10 mouse cellular contexts compared by ENCODE assay signal in the genomic region with DNA sequence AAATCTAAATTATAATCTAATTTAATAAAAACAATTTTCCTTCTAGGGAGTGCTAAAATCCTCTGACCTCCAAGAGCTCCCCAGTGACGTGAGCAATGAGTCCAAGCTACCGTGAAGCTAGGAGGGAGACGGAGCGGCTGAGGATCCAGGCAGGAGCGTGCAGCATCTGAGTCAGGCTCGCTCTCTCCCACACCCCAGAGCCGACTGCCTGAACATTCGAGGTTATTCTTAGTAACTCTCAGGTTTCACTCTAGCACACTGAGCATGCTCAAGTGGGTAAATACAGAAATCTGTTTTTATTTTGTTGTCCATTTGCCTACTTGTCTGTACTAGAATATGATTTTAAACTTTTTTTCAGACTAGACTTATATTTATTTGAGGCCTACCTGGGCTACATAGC. TPM values are rescaled to one million over a fixed set of nuclear protein-coding genes. Genes with fewer than 3 reads are reported as not detected.
DNase-seq lines count a peak whose midpoint lies in the region; ATAC-seq and TF ChIP-seq lines count a peak whose summit lies in the region.
"Had no signal": no experiment of that assay in that cellular context is flagged by ENCODE, and none has a peak within 500 bp of the region (broad histone marks: within the 10 kb centered on the region; RNA-seq: fewer than 3 reads in every experiment).

No protein-coding gene starts in this region.

- TF ChIP-seq CTCF in gastrocnemius, adult 2 months (IDR thresholded peaks at IDR 0.05), result no peak

- H3K9me3 ChIP-seq in midbrain, embryonic 11.5 days (ENCODE audit: control insufficient read depth, low read length), result no peaks in the 10 kb centered on the region
- H3K9me3 ChIP-seq in midbrain, embryonic 16.5 days (replicated peaks; ENCODE audit: control insufficient read depth, low read length, poor library complexity, severe bottlenecking), result no peaks in the 10 kb centered on the region
- no peaks in the 10 kb centered on the region for H3K9me3 ChIP-seq in stomach, embryonic 16.5 days (replicated peaks; ENCODE audit: control insufficient read depth, low read length)
- H3K9me3 ChIP-seq: liver, embryonic 13.5 days had no signal

- H3K36me3 ChIP-seq in midbrain, embryonic 11.5 days (ENCODE audit: control insufficient read depth, insufficient read depth, low read length), result peaks cover 5% of the 10 kb centered on the region
- peaks cover 9% of the 10 kb centered on the region for H3K36me3 ChIP-seq in midbrain, embryonic 16.5 days (ENCODE audit: control insufficient read depth, insufficient read depth, low read length)
- H3K36me3 ChIP-seq in stomach, embryonic 16.5 days (ENCODE audit: control insufficient read depth, insufficient read depth, low read length), result no peaks in the 10 kb centered on the region

- intact Hi-C loops in gastrocnemius, adult 2 months (cut with DNase I), result no loop called here
- intact Hi-C loops in heart, postnatal 36 days (cut with DNase I), result loop anchor here (1.0 kb wide), 1 partner anchor 11 kb away; no protein-coding TSS in a partner anchor

- H3K4me3 ChIP-seq in midbrain, embryonic 11.5 days (ENCODE audit: low read depth, low read length), result no peak overlapping the region
- H3K4me3 ChIP-seq in midbrain, embryonic 16.5 days (ENCODE audit: low read depth, low read length), result no peak overlapping the region
- H3K4me3 ChIP-seq in gastrocnemius, adult 2 months, result peak overlapping the region; percentile 70
- H3K4me3 ChIP-seq in stomach, embryonic 16.5 days (replicated peaks; ENCODE audit: low read length), result no peak overlapping the region
- H3K4me3 ChIP-seq: liver, embryonic 13.5 days had no signal

- peak; percentile 47 for DNase-seq in midbrain, embryonic 11.5 days (ENCODE audit: low spot score, missing footprints)
- peak; percentile 86 for DNase-seq in gastrocnemius, adult 2 months
- peak; percentile 30 to 36 for DNase-seq in heart, postnatal 36 days
- DNase-seq in thymus, postnatal 10 days (ENCODE audit: low spot score in 2 of 2), result no peak
- DNase-seq: liver, embryonic 13.5 days had no signal

- no peaks in the 10 kb centered on the region for H3K27me3 ChIP-seq in midbrain, embryonic 11.5 days (ENCODE audit: control insufficient read depth, insufficient read depth, low read length)
- H3K27me3 ChIP-seq in midbrain, embryonic 16.5 days (ENCODE audit: control insufficient read depth, insufficient read depth, low read depth, low read length), result no peaks in the 10 kb centered on the region
- H3K27me3 ChIP-seq in stomach, embryonic 16.5 days (ENCODE audit: control insufficient read depth, insufficient read depth, low read length), result no peaks in the 10 kb centered on the region
- H3K27me3 ChIP-seq: liver, embryonic 13.5 days had no signal

- 78% methylated on average over 8 of the region's 8 CpGs for WGBS in midbrain, embryonic 11.5 days
- WGBS in midbrain, embryonic 16.5 days, result 78% methylated on average over 8 of the region's 8 CpGs
- WGBS in stomach, embryonic 16.5 days, result 52% methylated on average over 8 of the region's 8 CpGs

- H3K9ac ChIP-seq in midbrain, embryonic 11.5 days (ENCODE audit: low read length), result no peak overlapping the region
- H3K9ac ChIP-seq in midbrain, embryonic 16.5 days (ENCODE audit: low read depth, low read length), result no peak overlapping the region
- H3K9ac ChIP-seq in stomach, embryonic 16.5 days (ENCODE audit: low read length), result no peak overlapping the region
- H3K9ac ChIP-seq: liver, embryonic 13.5 days had no signal

- no peak overlapping the region for H3K4me2 ChIP-seq in midbrain, embryonic 11.5 days
- H3K4me2 ChIP-seq in midbrain, embryonic 16.5 days (ENCODE audit: low read length), result no peak overlapping the region
- no peak overlapping the region for H3K4me2 ChIP-seq in stomach, embryonic 16.5 days (ENCODE audit: low read depth, low read length)
- H3K4me2 ChIP-seq: liver, embryonic 13.5 days had no signal

- no peaks in the 10 kb centered on the region for H3K4me1 ChIP-seq in midbrain, embryonic 11.5 days (ENCODE audit: control insufficient read depth, insufficient read depth, low read length)
- H3K4me1 ChIP-seq in midbrain, embryonic 16.5 days (ENCODE audit: control insufficient read depth, insufficient read depth, low read length), result no peaks in the 10 kb centered on the region; the same call in 1 of the 2 replicates
- no peaks in the 10 kb centered on the region for H3K4me1 ChIP-seq in stomach, embryonic 16.5 days (ENCODE audit: control insufficient read depth, insufficient read depth, low read length)

- no peak overlapping the region for H3K27ac ChIP-seq in midbrain, embryonic 11.5 days (ENCODE audit: low read depth, low read length)
- no peak overlapping the region for H3K27ac ChIP-seq in midbrain, embryonic 16.5 days (ENCODE audit: low read length)
- peak overlapping the region; percentile 92 for H3K27ac ChIP-seq in gastrocnemius, adult 2 months
- H3K27ac ChIP-seq in stomach, embryonic 16.5 days (ENCODE audit: low read length), result no peak overlapping the region
- H3K27ac ChIP-seq: liver, embryonic 13.5 days had no signal

- no peak for ATAC-seq in midbrain, embryonic 11.5 days (ENCODE audit: low FRiP score)
- no peak for ATAC-seq in midbrain, embryonic 16.5 days
- ATAC-seq in stomach, embryonic 16.5 days (ENCODE audit: insufficient read depth, low FRiP score), result peak; percentile 82; the same call in 1 of the 2 replicates
- no peak for ATAC-seq in megakaryocyte-erythroid progenitor cell, adult 5-6 weeks (replicated peaks; ENCODE audit: low FRiP score, low TSS enrichment, poor library complexity, severe bottlenecking)
- ATAC-seq: forebrain, embryonic 14.5 days had no signal

RNA-seq across cellular contexts. Expression of gene Sh3bgrl3, which starts 28.2 kb away (rescaled TPM):
- 308 and 312 TPM in 2 replicates for polyA plus RNA-seq in midbrain, embryonic 11.5 days (2014; fragmentation: Nextera tagmentation; extraction: Ambion mirVana)
- 421 and 430 TPM in 2 replicates for polyA plus RNA-seq in midbrain, embryonic 16.5 days (2015; fragmentation: Nextera tagmentation; extraction: Ambion mirVana)
- total RNA-seq in gastrocnemius, adult 2 months (2021), result 10 to 100 TPM; 12.2 to 27.1 TPM
- 10 to 100 TPM; 36.4 to 39.9 TPM for total RNA-seq in heart, postnatal 36 days (2021)
- polyA plus RNA-seq in stomach, embryonic 16.5 days (2015; fragmentation: Nextera tagmentation; extraction: Ambion mirVana), result 397 and 438 TPM in 2 replicates
- 87.3 and 101 TPM in 2 replicates for total RNA-seq in megakaryocyte-erythroid progenitor cell, adult 5-6 weeks (2014; fragmentation: Nextera tagmentation)
- 34.2 and 55.1 TPM in 2 replicates for total RNA-seq in megakaryocyte-erythroid progenitor cell, adult 5-6 weeks (2017)

RNA-seq across cellular contexts. Expression of gene Cep85, which starts 30.2 kb away (rescaled TPM):
- polyA plus RNA-seq in midbrain, embryonic 11.5 days (2014; fragmentation: Nextera tagmentation; extraction: Ambion mirVana), result 26.6 and 27.1 TPM in 2 replicates
- polyA plus RNA-seq in midbrain, embryonic 16.5 days (2015; fragmentation: Nextera tagmentation; extraction: Ambion mirVana), result 16.7 and 18.1 TPM in 2 replicates
- total RNA-seq in gastrocnemius, adult 2 months (2021), result 10 to 100 TPM; 60.1 to 73.8 TPM
- total RNA-seq in heart, postnatal 36 days (2021), result 10 to 100 TPM; 49.1 to 50.9 TPM
- polyA plus RNA-seq in stomach, embryonic 16.5 days (2015; fragmentation: Nextera tagmentation; extraction: Ambion mirVana), result 110 and 113 TPM in 2 replicates
- total RNA-seq in megakaryocyte-erythroid progenitor cell, adult 5-6 weeks (2014; fragmentation: Nextera tagmentation), result 30.7 and 51.5 TPM in 2 replicates
- 31.5 and 34.9 TPM in 2 replicates for total RNA-seq in megakaryocyte-erythroid progenitor cell, adult 5-6 weeks (2017)

RNA-seq across cellular contexts. Expression of gene Gm7534, which starts 46.1 kb away (rescaled TPM):
- not detected in 2 replicates for polyA plus RNA-seq in midbrain, embryonic 11.5 days (2014; fragmentation: Nextera tagmentation; extraction: Ambion mirVana)
- not detected in 2 replicates for polyA plus RNA-seq in midbrain, embryonic 16.5 days (2015; fragmentation: Nextera tagmentation; extraction: Ambion mirVana)
- not detected for total RNA-seq in gastrocnemius, adult 2 months (2021)
- not detected for total RNA-seq in heart, postnatal 36 days (2021)
- polyA plus RNA-seq in stomach, embryonic 16.5 days (2015; fragmentation: Nextera tagmentation; extraction: Ambion mirVana), result not detected in 2 replicates
- not detected in 2 replicates for total RNA-seq in megakaryocyte-erythroid progenitor cell, adult 5-6 weeks (2014; fragmentation: Nextera tagmentation)
- not detected in 2 replicates for total RNA-seq in megakaryocyte-erythroid progenitor cell, adult 5-6 weeks (2017)
- total RNA-seq: neutrophil, adult 5-6 weeks had no signal
- polyA plus RNA-seq: forebrain, embryonic 14.5 days; liver, embryonic 13.5 days had no signal

RNA-seq across cellular contexts. Expression of gene Ubxn11, which starts 54.4 kb away (rescaled TPM):
- polyA plus RNA-seq in midbrain, embryonic 11.5 days (2014; fragmentation: Nextera tagmentation; extraction: Ambion mirVana), result 3.0 and 4.7 TPM in 2 replicates
- polyA plus RNA-seq in midbrain, embryonic 16.5 days (2015; fragmentation: Nextera tagmentation; extraction: Ambion mirVana), result 18.4 and 19.0 TPM in 2 replicates
- 1 to 10 TPM in 1 of 2 experiments, under 1 TPM in 1; 0.71 to 1.9 TPM for total RNA-seq in gastrocnemius, adult 2 months (2021)
- total RNA-seq in heart, postnatal 36 days (2021), result 1 to 10 TPM; 1.6 to 1.9 TPM
- 6.4 and 7.0 TPM in 2 replicates for polyA plus RNA-seq in stomach, embryonic 16.5 days (2015; fragmentation: Nextera tagmentation; extraction: Ambion mirVana)
- total RNA-seq in megakaryocyte-erythroid progenitor cell, adult 5-6 weeks (2014; fragmentation: Nextera tagmentation), result 17.9 and 21.8 TPM in 2 replicates
- total RNA-seq in megakaryocyte-erythroid progenitor cell, adult 5-6 weeks (2017), result 5.2 and 7.7 TPM in 2 replicates

Comparison
In these comparisons a context has a peak if more than half of its experiments do, and no peak if none do; other contexts are left out.
1. DNase-seq: peak in midbrain, embryonic 11.5 days (single experiment), gastrocnemius, adult 2 months (single experiment) and heart, postnatal 36 days (2 of 2); none in thymus, postnatal 10 days (0 of 2).